Mouse (Mus musculus) adrenal gland, adult 8-10 months (tissue): ENCODE results near the gene H2-D1. TPM values are rescaled to one million over a fixed set of nuclear protein-coding genes. Genes with fewer than 3 reads are reported as not detected.
A peak's percentile ranks its signal among the peaks of the same experiment; 100 is the strongest.

ENCODE experiments used
- DNase-seq: peaks from one replicate; pipeline ENCODE4 v3.0.0; 2022
- total RNA-seq, 4 experiments: library from RNA; stranded (reverse); gene quantifications; 2 replicates each; pipeline ENCODE4 v1.2.4; 2022

Gene H2-D1
- total RNA-seq, 4 experiments from 2014 or later: 209 to 349 (median 279) TPM

DNA sequence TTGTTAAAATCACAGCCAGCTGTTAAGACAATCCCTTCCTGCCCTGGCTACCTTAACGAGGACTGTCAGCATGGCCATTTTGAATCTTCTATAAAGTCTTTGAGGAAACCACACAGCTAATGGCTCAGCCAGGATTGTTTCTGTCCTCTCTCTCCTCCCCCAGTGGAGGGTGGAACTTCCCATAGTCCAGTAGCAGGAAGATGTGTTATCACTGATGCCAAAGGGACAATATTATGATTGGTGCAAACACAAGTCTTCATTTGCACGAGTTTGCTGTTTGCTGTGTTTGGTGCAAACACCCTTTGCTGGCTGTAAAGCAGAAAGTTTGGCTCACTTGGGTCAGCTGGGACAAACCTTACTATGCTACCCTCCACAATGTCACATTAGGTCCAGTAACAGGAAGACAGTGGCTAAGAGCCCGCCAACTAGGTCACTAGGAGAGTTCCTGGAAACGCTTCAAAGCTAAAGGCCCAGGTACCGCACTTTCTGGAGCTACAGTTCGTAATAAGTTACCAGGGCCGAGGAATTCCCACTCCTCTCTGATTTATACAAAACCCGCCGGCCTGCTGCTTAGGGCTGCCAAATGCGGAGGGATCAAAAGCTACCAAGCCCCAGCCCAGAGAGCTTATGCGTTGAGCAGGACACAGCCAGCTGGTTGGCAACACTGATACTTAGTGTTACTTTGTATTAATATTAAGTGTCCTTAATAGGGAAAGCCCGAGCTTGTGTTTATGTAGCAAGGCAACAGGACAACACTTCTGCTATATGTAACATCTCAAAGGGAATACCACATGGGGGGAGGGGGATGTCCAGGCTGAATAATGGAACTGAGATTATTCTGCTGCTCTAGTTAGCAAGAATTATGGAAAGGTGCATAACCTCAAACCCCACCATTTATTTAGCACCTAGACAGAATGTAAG is 21.9 kb upstream of the H2-D1 start:
- no peak for DNase-seq

DNA sequence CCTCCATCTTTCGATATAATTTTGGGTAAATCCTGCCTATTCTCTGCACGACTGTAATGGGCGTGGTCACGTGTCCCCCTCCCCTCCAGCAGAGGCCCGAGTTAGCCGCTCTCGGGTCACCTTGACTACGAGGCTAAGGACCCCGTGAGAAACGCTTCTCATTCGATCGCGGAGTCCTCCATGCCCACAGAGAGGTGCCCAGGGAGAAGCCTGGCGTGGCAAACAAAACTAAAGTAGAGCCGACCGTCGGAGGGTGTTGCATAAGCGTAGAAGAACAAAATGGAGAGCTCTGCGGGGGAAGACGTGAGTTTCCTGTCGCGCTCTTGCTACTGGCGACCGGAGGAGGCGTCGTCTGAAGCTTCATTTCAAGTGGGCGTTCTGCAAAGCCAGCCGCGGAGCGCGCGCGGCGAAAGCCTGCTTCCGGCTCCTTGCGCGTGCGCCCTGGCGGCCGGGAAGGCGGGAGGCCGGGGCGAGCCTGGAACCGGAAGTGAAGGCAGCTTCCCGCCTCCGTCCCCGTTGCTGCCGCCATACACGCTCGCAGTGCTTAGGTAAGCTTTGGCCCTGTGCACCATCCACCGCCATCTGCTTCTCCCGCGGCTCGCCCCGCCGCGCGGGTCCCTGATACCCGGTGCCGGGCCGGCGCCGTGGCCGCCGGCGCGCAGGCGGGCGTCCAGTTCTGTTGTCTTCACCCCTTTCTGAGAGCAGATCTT is 21.1 kb upstream of the H2-D1 start, which contains the start of gene Ddx39b:
Ddx39b (plus strand) TSS at position 442 of the 710 bp plus-strand sequence.
- DNase-seq: peak; percentile 94

DNA sequence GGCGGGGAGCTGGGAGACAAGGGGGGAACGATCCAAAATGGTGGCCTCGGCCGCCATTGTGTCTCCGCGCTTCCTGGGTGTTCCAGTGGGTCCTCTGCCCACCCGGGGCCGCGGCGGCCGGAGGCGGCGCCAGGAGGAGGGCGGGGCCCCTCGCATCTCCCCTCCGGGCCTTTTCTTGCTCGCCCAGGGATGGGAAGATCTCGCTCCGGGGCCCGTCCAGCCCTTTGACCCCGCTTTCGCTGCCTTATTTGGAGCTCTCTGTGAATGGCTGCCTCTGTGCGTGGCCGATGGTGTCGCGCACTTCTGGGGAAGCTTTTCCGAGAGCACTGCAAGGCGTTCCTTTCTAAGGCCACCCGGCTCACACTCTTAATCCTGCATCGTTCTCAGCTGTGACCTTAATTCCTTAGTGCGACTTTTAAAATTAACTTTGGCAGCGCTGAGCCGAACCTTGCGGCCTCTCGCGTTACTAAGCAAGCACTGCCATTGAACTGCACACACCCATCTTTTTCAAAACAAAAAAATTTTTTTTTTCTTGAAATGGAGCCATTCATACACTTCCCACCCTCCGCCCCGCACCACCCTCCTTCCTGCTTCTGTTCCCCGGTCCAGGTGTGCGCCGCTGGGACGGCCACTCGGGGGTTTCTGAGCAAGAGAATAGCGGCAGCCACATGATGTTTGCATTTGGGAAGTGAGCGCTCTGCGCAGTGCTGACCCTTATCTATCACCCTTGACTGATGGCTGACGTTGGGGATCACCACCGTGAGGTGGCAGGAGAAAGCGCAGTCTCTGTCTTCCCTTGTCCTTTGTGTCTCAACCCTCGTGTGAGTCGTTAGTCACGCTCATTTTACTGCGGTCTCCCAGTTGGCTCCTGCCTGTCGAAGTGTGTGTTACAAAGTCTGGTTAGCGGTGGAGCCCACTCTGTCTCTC is 20.3 kb upstream of the H2-D1 start:
- DNase-seq: no peak

DNA sequence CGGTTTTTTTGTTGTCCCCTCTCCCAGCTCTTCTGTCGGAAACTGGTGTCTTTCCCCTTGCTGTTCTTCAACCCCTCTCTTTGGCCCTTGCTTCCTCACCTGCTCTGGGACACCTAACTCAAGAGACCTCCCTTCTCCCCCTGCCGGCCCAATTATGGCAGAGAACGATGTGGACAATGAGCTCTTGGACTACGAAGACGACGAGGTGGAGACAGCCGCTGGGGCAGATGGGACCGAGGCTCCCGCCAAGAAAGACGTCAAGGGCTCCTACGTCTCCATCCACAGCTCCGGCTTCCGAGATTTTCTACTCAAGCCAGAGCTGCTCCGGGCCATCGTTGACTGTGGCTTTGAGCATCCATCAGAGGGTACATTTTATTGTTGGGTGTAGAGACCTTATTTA is 19.4 kb upstream of the H2-D1 start:
- DNase-seq: no peak

DNA sequence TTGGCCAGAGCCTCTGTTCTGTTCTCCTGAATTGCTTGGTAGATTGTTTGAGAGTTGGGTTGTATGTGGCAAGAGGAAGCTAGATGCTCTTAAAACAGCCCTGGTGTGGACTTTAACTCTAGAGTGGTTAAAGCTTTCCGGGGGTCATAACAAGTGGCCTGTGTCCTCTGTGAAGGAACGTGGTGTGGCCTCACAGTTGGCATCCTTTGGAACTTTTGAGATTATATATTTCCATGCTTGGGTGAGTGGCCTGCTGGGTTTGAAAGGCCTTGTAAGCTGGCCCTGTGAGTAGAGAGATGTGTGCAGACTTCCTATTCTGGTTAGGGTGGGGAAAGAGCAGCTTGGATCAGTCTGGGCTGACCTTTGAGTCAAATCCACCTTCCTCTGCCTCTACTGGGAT is 17.5 kb upstream of the H2-D1 start:
- DNase-seq: no peak

DNA sequence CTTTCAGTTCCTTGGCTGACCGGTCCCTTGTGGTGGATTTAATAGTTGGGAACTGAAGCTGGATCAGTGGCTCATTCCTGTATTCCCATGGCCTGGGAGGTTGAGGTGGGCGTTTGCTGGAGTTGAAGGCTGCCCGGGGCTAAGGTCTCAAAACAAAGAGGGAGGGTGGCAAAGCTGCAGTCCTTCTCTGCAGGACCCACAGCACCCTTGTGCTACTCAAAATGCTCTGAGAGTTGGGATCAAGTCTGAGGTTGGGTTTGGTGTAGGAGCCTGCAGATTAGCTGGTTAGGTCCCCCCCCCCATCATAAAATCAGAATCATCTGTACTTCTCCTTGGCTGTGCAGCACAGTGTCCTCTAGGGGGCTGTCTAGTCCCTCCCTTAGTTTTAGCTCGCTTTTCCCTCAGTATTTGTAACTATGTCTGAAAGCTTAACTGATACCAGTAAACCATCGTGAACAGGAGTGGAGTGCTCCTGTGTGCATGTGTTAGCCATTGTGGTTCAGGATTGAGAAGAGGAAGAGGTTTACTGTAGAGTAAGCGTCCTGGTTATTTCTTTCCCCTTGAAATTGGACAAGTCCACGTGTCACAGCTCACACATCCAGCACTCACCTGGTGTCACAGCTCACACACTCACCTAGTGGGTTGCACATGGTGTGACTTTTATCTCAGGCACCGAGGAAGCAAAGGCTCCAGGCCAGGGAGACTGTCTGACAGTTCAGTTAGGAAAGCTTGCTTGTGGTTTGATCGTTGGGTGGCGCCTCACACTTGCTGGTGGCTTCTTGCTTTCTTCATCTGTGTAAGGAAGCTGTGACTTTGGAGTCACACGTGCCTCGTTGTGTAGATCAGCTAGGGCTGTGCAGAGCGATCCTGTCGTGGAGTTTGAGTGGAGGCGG is 16.6 kb upstream of the H2-D1 start:
- no peak for DNase-seq

DNA sequence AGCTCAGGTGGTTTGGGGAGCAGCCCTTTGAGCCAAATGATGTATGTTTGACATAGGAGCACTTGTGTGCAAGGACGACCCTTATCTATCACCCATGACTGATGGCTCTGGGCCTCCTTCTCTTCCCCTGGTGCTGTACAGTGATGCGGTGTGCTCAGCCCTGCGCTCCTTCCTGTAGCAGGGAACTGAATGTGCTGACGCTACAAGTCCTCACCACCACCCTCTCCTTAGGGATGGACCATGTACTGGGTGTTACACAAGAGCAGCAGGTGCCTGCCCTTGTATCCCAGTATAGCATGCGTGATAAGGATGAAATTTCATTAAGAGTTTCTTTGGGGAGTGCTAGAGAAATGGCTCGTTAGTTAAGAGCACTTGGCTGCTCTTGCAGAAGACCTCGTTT is 15.4 kb upstream of the H2-D1 start:
- no peak for DNase-seq

DNA sequence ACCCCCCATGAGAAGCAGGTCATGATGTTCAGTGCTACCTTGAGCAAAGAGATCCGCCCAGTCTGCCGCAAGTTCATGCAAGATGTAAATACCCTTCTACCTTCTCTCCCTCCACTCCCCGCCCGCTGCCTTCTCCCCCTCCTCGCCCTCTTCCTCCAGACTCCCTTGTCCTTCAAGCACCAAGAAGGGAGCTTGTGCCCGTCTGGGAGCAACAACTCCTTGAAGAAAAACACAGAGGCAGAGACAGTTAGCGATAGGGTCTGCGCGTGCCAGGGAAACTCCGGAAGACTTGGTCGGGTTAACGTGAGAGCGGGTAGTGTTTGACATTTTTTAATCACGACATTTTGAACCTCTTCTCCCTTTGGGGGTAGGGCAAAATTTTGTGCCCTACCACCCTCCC is 13.5 kb upstream of the H2-D1 start:
- DNase-seq: no peak

DNA sequence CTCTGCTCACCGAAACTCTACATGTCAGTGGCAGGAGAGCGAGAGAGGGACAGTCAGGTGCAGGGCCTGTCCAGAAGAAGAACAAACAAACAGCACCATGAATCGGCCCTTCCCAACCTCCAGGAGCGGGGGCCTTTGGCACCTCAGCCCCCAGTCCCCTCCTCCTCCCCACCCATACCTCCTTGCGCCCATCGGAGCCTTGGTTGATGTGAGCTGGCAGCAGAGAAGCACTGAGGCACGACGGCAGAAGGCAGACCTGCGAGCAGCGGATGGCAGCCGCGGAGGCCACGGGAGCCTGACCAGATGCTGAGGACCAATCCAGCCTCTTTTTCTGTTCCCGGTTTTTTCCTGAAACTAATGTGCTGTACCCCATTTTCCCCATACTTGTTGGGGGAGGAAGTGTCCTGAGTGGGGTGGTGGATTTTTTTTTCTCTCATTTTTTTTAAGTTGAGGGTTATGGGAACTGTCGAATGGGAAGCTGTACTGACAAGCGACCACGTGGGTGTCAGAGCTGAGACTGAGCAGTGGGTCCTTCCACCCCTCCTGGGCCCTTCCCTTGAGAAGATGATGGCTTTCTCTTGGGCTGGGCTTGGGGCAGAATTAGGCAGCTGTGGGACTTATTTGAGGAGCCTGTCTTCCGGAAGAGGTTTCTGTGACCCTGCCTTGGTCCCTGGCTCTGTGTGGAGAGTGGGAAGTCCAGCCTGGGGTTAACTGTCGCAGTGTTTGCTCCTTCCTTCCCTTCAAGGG is 12.9 kb upstream of the H2-D1 start:
- DNase-seq: no peak

DNA sequence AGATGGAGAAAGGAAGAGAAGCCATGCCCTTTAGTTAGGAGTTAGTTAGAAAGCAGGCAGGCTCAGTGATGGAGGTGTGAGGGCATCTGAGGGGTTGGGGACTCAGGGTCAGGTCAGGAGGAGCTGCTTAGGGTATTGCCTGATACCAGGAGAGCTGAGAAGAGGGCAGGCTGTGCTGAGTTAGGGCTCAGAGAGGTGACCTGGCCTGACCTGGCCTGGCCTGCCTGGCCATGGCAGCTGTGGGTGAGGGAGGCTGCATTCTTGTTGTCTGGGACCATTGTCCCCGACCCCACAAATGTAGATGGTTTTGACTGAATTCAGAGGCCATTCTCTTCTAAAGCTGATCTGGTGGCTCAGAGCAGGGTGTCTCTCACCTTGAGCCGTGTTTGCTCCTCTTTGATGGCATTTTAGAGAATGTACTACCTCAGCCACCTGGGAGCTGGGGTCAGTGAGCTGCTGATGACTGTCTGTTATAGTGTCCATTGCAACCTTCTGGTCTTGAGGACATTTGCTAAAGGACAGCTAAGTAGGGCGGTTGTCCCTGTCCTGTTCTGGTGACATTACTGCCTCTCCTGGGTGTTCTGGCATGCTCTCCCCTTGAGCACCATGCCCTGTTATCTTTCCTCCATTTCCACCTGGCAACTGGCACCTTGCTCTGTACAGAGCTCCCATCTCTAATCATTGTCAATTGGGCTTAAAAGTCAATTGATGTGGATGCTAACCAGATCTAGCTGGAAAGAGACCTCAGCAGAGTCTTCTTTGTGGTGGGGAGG is 12.0 kb upstream of the H2-D1 start:
- DNase-seq: no peak

DNA sequence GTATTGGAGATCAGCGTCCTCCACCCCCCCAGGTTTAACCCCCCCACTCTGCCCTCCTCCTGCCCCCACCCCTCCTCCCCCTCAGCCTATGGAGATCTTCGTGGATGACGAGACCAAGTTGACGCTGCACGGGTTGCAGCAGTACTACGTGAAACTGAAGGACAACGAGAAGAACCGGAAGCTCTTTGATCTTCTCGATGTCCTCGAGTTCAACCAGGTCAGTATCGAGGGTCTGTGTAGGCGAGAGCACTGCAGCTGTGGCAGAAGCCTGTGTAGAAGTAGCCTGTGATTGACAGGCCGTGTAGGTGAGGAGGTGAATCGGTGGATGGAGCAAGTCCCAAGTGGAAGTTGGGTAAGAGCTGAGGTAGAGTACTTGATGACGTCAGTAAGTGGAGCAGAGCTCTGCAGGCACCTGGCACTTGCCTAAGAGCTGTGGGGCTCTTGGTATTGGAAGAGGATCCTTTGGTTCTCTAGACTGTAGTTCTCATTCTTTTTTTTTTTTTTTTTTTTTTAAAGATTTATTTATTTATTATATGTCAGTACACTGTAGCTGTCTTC is 11.3 kb upstream of the H2-D1 start:
- DNase-seq: no peak

DNA sequence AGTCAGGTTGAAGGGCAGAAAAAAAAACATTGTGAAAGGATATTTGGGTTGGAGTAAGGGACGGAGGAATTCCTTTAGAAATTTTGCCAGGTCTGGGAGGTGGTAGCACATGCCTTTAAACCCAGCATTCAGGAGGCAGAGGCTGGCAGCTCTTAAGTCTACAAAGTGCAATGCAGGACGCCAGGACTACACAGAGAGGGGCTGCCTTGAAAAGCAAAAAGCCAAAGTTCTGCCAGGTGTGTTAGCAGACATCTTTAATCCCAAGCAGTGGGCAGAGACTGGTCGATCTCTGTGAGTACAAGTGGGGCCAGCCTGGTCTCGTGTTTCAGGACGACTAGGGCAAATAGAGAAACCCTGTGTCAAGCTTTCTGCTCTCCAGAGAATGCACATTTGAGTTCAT is 10.5 kb upstream of the H2-D1 start:
- DNase-seq: no peak

DNA sequence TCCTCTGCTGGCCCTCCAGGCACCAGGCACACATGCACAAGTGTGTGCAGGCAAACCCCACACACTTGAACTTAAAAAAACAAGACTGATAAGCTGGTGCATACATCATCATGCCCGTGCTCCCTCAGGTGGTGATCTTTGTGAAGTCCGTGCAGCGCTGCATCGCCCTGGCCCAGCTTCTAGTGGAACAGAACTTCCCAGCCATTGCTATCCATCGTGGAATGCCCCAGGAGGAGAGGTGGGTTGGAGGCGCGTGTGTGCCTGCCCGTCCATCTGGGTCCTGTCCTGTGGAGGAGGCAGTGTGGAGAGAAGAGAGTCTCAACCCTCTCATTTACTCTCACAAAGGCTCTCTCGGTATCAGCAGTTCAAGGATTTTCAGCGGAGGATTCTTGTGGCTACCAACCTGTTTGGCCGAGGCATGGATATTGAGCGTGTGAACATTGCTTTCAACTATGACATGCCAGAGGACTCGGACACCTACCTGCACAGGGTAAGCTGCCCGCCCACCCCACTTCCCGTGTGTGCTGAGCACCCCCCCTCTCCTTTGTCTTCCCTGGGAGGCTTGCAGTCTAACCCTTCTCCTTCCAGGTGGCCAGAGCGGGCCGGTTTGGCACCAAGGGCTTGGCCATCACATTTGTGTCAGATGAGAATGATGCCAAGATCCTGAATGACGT is 9.8 kb upstream of the H2-D1 start:
- no peak for DNase-seq

DNA sequence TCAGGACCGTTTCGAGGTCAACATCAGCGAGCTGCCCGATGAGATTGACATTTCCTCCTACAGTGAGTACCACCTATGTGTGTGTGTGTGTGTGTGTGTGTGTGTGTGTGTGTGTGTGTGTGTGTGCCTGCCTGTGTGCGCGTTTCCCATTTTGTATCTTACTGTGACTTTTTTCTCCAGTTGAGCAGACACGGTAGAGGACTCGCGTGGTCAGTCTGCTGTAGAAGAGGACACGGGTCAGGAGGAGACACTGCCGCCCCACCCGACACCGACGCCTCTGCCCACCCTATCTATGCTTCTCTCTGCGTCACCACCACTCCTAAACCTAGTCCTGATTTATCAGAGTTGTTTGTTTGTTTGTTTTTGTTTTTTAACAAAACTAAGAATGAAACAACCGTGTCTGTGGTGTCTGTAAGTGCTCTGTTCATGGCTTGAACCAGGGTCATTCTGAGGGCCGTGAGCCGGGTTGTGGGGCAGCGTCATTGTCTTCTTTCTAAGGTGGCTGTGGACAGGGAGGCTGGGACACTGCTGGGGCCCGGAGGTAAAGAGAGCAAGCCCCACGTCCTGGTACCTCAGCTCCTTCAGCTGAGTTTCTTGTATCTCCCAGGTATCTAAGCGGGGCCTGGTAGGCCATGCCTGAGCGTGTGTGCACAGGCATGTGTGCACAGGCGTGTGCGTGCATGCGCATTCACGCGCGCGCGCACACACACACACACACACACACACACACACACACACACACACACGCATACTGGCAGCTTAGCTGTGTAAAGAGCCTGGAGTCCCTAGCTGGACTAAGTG is 9.0 kb upstream of the H2-D1 start:
- DNase-seq: no peak

DNA sequence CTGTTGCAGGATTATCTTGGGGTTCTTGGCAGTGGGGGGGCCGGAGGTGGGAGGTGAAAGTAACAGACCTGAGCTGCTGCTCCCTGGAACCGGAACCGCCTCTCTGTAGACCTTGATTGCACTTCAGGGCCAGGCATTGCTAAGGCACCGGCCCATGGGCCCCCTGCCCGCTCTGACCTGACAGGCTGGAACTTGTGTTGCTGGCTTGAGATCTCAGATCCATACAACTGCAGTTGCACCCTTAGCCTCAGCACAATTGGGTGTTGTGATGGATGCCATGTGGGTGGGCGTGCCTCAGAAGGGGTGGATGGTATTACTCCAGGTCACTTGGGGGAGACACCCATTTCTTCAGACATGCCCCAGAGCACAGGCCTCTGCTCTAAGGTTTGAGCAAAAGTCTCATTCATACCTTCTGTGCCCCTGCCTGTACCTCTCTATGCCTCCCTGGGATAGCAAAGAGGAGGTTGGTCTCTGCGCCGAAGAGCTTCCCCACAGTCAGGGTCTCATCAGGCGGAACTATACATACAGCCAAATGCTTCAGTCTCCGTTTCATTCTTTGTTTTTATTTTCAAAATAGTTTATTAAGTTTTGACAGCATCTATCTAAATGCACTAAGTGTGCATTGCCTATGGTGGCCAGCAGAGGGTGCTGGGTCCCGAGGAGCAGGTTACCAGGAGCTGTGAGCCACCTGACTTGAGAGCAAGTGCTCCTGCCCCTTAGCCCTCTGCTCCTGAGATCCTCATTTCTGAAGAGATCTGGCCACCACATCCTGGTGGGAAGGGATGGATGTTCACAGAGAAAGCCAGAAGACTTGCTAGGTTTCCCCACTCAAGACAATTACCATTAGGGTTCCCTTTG is 8.1 kb upstream of the H2-D1 start:
- no peak for DNase-seq

DNA sequence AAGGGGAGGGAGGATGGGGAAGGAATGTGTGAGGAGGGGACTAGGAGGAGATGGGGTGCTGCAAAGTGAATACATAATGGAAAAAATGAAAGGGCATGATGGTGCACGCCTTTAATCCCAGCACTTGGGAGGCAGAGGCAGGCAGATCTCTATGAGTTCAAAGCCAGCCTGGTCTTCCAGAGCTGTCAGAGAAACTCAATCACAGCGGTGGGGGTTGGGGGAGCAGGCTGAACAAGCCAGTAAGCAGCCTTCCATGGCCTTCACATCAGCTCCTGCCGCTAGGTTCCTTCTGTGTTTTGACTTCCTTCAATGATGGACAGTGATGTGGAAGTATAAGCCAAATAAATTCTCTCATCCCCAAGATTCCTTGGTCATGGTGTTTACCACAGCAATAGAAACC is 7.2 kb upstream of the H2-D1 start:
- DNase-seq: no peak

DNA sequence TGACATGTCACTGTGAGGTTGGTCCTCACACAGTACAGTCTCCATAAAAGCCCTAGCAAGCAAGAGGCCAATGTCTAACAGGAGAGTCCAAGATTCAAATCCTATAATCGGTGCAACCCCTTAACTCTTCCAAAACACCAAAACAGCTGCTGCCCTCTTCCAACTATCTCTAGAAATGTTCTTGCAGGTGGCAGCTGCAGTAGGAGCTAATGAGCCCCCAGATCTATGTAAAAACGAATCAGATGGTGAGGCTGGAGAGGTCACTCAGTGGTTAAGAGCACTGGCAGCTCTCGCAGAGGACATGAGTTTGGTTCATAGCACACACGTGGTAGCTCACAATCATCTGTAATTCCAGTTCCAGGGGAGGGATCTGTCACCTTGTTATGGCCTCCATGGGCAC is 6.8 kb upstream of the H2-D1 start:
- no peak for DNase-seq
